In the genomic region with DNA sequence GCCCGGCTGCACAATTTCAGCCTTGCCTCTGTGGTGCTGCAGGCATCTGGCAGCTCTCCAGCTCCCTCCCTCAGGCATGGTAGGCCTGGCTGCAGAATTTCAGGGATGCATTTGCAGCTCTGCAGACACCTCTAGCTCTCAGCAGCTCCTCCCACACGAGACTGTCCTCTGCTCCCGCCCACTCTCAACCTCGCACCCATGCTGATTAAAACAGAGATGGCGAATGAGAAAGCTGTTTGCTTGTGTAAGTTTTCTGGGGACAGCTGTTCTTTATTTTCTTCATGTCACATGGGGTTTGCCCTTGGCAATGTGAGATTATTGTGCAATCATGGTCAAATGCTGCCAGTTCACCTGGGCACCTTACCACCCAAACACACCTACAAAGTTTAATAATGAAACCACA, we compare ENCODE assay signal across 7 mouse cellular contexts.
DNase-seq lines count a peak whose midpoint lies in the region; ATAC-seq and TF ChIP-seq lines count a peak whose summit lies in the region.

No protein-coding gene starts in this region.

- 43% methylated on average over 5 of the region's 5 CpGs for WGBS in neural tube, embryonic 14.5 days
- WGBS in heart, postnatal 0 days, result 16% methylated on average over 5 of the region's 5 CpGs

- H3K4me1 ChIP-seq in neural tube, embryonic 14.5 days (ENCODE audit: control insufficient read depth, insufficient read depth, low read length), result no peaks in the 10 kb centered on the region
- H3K4me1 ChIP-seq in heart, postnatal 0 days (ENCODE audit: control insufficient read depth, insufficient read depth), result no peaks in the 10 kb centered on the region

- H3K36me3 ChIP-seq in neural tube, embryonic 14.5 days (ENCODE audit: control insufficient read depth, insufficient read depth, low read length), result no peaks in the 10 kb centered on the region
- peaks cover 41% of the 10 kb centered on the region for H3K36me3 ChIP-seq in heart, postnatal 0 days (replicated peaks; ENCODE audit: control insufficient read depth, insufficient read depth, low read length)

- no peak for TF ChIP-seq CTCF in heart, postnatal 0 days (IDR thresholded peaks at IDR 0.05; ENCODE audit: low read depth)
- TF ChIP-seq CTCF in left cerebral cortex, adult 2 months (IDR thresholded peaks at IDR 0.05), result no peak

- no peak overlapping the region for H3K9ac ChIP-seq in neural tube, embryonic 14.5 days (replicated peaks; ENCODE audit: low read depth, low read length)
- H3K9ac ChIP-seq in heart, postnatal 0 days (replicated peaks; ENCODE audit: low read depth, low read length), result no peak overlapping the region

- intact Hi-C loops in left cerebral cortex, adult 2 months (cut with DNase I), result loop anchor here (10.0 kb wide), 1 partner anchor 472 kb away; no protein-coding TSS in a partner anchor

- no peaks in the 10 kb centered on the region for H3K9me3 ChIP-seq in neural tube, embryonic 14.5 days (ENCODE audit: control insufficient read depth, low read length)
- H3K9me3 ChIP-seq in heart, postnatal 0 days (replicated peaks; ENCODE audit: control insufficient read depth, low read length), result no peaks in the 10 kb centered on the region

- TF ChIP-seq EP300 in heart, postnatal 0 days (IDR thresholded peaks at IDR 0.05; ENCODE audit: low read depth), result no peak

- H3K27me3 ChIP-seq in neural tube, embryonic 14.5 days (ENCODE audit: control insufficient read depth, insufficient read depth, low read length), result no peaks in the 10 kb centered on the region
- H3K27me3 ChIP-seq in heart, postnatal 0 days (ENCODE audit: control insufficient read depth, insufficient read depth, low read length), result no peaks in the 10 kb centered on the region

- H3K4me2 ChIP-seq in neural tube, embryonic 14.5 days (ENCODE audit: low read depth, low read length), result no peak overlapping the region
- H3K4me2 ChIP-seq in heart, postnatal 0 days (ENCODE audit: low read depth, low read length), result no peak overlapping the region

- no peak overlapping the region for H3K4me3 ChIP-seq in neural tube, embryonic 14.5 days (ENCODE audit: low read depth, low read length)
- H3K4me3 ChIP-seq in heart, postnatal 0 days (ENCODE audit: low read depth, low read length), result no peak overlapping the region
- H3K4me3 ChIP-seq in left cerebral cortex, adult 2 months, result no peak overlapping the region

- peak; percentile 38; the same call in 1 of the 2 replicates for ATAC-seq in neural tube, embryonic 14.5 days (ENCODE audit: low read depth)
- ATAC-seq in heart, postnatal 0 days (ENCODE audit: insufficient read depth, low read depth), result peak; percentile 53; the same call in 1 of the 2 replicates

- no peak for DNase-seq in neural tube, embryonic 10.5 days (ENCODE audit: extremely low spot score, low spot score)
- DNase-seq in cerebellum, postnatal 10 days, result peak; percentile 78 to 84
- peak; percentile 33 for DNase-seq in heart, postnatal 0 days (ENCODE audit: low spot score)
- DNase-seq in left cerebral cortex, adult 2 months (ENCODE audit: extremely low spot score in 1 of 2, low spot score in 2 of 2), result peak; percentile 46 to 63
- peak; percentile 60 to 67 for DNase-seq in right cerebral cortex, adult 2 months (ENCODE audit: low spot score in 2 of 2)
- no peak for DNase-seq in spleen, postnatal 14 days (ENCODE audit: low spot score in 2 of 2)

- no peak overlapping the region for H3K27ac ChIP-seq in neural tube, embryonic 14.5 days (ENCODE audit: low read depth, low read length)
- H3K27ac ChIP-seq in heart, postnatal 0 days (ENCODE audit: low read depth), result no peak overlapping the region
- peak overlapping the region; percentile 38 for H3K27ac ChIP-seq in left cerebral cortex, adult 2 months

Comparison
In these comparisons a context has a peak if more than half of its experiments do, and no peak if none do; other contexts are left out.
1. DNase-seq: peak in cerebellum, postnatal 10 days (2 of 2), heart, postnatal 0 days (single experiment), left cerebral cortex, adult 2 months (2 of 2) and right cerebral cortex, adult 2 months (2 of 2); none in neural tube, embryonic 10.5 days (single experiment) and spleen, postnatal 14 days (0 of 2).